Mouse (Mus musculus): ENCODE data around the gene Slc39a11.

Gene Slc39a11

GRCm38 (mm10) chr11:113212390-113213025 is 437.4 kb downstream of the Slc39a11 start:
- no peak for DNase-seq

GRCm38 (mm10) chr11:113209220-113209878 is 440.5 kb downstream of the Slc39a11 start:
- DNase-seq, result no peak

GRCm38 (mm10) chr11:113208521-113209072 is 441.3 kb downstream of the Slc39a11 start:
- DNase-seq, result no peak

GRCm38 (mm10) chr11:113207966-113208365 is 441.9 kb downstream of the Slc39a11 start:
- DNase-seq, result no peak

- DNase-seq, result no peak
Observed at GRCm38 (mm10) chr11:113206099-113206498, 443.8 kb downstream of the Slc39a11 start.

- no peak for DNase-seq
Observed at GRCm38 (mm10) chr11:113203008-113203407, 446.9 kb downstream of the Slc39a11 start.

- peak; percentile 89 for DNase-seq
Observed at GRCm38 (mm10) chr11:113201470-113201997, 448.3 kb downstream of the Slc39a11 start.

- DNase-seq, result no peak
Observed at GRCm38 (mm10) chr11:113200901-113201300, 449.0 kb downstream of the Slc39a11 start.

- no peak for DNase-seq
Observed at GRCm38 (mm10) chr11:113198586-113198985, 451.3 kb downstream of the Slc39a11 start.

GRCm38 (mm10) chr11:113197624-113198023 is 452.3 kb downstream of the Slc39a11 start:
- no peak for DNase-seq

GRCm38 (mm10) chr11:113196234-113197007 is 453.5 kb downstream of the Slc39a11 start:
- no peak for DNase-seq
